Mouse (Mus musculus) lung, postnatal 10 days (tissue): ENCODE data around the gene Ubqln4.

Experiments
- DNase-seq: peaks from one replicate; pipeline ENCODE4 v3.0.0; 2021

Gene Ubqln4

DNA sequence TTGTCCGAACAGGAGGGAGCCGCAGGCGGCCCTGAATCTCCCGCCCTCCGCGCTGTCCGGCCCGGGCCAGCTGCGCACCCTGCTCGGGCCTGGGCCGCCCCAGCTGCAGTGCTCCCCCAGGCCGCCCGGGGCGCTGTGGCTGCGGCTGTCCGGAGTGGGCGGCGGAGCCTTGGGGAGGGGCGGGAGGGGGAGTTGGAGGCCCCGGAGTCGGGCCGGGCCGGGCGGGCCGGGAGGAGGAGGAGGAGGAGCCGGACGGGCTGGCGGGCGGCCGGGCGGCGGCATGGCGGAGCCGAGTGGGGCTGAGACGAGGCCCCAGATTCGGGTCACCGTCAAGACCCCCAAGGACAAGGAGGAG, at the start of gene Ubqln4:
Gene Ubqln4 (plus strand): TSS at position 234 of the 355 bp plus-strand sequence.
- DNase-seq, result peak; percentile 94

DNA sequence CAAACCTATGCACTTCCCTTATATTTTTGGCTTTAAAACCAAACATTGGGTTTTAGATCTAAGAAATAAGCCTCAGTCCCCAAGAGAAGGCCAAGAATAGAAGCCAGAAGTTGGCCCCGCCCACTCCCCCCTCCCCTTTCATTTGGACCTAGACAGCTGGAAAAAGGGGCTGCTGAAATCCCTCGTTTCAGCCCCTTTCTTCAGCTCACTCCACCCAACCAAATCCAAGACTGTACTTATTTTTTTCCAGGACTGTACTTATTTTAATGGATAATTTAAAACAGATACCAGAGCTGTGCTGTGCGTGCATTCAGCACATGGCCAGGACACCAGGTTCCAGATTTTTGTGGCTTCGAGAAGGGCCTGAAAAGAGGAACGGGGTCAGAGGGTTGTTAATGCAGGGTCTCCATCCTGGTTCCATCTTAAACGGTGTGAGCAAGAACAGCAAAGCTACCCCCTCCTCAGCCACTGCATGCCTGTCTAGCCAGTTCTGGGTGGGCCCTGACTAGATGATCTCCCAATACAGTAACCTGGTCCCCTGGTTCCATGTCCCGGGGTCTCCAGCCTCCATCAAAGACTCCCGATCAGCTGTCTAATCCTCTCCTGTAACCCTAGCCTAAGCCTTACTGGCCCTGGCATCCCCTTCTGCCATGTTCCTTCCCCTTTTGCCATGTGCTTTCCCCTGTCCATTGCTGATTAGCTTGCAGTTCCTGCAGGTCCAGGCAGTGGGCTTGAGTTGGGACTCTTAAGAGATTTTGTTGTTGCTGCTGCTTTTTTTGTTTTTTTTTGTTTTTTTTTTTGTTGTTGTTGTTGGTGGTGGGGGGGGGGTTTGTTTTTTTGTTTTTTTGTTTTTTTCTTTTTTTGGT, 49.4 kb upstream of the Ubqln4 start:
- DNase-seq, result no peak

GRCm38 (mm10) chr3:88505081-88505480, 48.5 kb upstream of the Ubqln4 start:
- no peak for DNase-seq

DNA sequence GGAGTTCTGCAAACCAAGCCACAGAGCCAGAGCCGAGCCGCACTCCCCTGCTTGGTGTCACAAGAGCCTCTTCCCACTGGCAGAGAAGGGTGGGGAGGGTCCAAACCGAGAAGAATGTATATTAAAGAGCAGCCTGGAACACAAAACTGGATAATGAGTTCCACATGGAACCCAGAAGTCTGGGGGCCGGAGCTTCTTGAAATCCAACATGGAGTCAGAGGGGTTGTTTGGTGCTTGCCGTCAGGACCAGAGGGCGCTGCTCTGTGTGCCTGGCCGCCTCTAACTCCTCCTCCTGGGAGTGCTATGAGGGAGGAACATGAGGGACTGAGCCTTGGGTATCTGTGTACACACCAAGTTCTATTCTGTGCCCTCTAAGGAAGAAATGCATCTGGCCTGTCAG, 47.8 kb upstream of the Ubqln4 start:
- DNase-seq, result no peak

GRCm38 (mm10) chr3:88509250-88509649, 44.3 kb upstream of the Ubqln4 start:
- DNase-seq, result no peak

DNA sequence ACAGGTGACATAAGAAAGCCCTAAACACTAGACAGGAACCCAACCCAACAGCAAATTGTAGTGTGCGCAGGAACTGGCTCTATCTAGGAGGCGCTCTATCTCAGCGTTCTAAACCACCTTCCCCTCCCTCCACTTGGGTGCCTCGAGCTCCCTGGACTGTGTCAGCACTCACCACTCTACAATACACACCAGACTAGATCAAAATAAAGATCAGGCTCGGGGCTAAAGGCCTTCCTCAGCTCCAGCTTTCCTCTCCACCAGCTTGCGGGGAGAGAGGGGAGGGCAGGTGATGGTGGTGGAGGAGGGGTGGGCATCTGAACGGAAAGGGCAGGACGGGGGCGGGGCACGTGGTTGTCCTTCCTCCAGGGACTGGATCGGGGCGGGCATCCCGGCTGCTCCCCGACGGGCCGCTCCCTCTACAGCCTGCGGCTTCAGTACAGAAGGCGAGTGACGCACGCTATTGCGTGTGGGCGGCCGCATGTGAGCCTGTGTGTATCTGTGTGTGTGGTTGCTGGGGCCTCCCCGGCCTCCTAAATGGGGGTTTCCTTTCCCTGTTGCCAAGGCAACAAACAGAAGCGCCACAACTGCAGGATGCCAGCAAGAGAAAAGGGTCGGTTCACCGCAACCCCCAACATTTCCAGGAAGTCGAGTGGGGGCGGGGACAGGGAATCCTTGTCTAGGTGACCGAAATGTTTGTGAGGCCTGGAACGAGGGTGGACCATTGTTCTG, 43.7 kb upstream of the Ubqln4 start, which contains the start of gene Lmna:
Gene Lmna (minus strand): TSS at position 265 of the 729 bp plus-strand sequence.
- DNase-seq, result peak; percentile 99

GRCm38 (mm10) chr3:88510421-88511289, 42.9 kb upstream of the Ubqln4 start:
- DNase-seq, result no peak

GRCm38 (mm10) chr3:88511559-88511958, 42.0 kb upstream of the Ubqln4 start:
- no peak for DNase-seq

GRCm38 (mm10) chr3:88512141-88512895, 41.2 kb upstream of the Ubqln4 start:
- DNase-seq, result peak; percentile 65

DNA sequence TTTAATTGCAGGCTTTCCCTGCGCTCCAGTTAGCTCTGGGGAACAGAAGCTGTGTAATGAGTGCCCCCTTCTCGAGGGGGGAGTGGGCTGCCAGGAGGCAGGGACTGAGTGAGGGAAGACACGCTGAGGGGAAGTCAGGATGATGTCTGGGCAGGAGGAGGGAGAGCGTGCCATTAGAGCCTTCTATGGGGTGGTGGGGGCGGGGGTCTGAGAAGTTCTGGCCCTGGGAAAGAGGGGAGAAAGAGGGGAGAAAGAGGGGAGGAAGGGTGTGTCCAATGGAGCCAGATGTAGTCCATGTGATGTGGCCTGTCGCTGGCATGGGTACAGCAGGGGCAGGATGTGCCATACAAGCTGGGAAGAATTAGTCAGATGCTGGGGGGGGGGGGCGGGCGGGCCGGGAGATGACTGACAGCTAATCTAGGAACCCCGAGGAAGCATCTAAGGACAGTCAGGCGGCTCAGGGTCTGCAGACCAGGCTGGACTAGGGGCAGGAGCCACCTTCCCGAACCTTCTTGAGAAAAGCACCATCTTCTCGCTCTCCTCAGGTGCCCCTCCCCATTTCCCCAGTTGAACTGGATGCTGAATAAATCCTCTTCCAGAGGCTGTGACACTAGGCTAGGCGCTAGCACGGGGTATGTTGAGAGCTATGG, 40.5 kb upstream of the Ubqln4 start:
- DNase-seq, result peak; percentile 86

- no peak for DNase-seq
Measured at GRCm38 (mm10) chr3:88513546-88514115, 39.9 kb upstream of the Ubqln4 start.

DNA sequence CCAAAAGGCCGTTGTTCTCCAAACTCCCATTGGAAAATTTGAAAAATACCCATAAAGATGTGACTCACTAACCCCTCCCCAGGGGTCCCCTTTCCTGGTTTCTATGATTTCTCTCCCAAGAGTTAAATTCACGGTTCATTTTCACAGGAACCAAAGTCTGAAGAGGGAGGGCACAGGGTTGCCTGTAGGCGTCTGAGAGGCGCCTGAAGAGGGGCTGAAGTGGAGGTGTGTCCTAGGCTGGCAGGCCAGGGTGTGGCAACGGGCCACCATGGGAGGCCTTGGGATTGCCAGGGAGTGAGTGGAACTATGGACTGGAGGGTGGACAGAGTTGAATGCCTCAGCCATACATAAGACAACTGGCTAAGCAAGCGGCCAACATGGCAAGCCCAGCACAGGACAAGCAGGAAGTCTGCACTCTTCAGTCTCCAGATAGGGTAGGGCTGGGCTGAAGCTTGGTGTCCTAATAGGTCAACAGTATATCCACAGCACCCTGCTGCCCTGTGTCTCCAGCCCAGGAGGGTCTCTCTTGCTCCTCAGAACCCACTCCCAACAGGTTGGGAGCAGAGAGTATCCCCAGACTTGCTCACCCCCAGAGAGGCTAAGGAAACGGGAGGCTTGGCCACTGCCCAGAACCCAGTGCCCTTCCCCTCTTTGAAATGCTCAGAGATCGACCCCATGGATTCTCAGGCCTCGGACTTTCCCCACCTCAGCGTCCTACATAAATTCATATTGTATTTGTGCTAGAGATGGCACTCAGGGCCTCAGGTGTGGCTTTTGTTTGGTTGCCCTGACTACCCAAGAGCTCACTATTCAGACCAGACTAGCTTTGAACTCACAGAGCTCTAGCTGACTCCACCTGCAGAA, 39.1 kb upstream of the Ubqln4 start:
- DNase-seq, result peak; percentile 66

GRCm38 (mm10) chr3:88515095-88515386, 38.5 kb upstream of the Ubqln4 start:
- no peak for DNase-seq

DNA sequence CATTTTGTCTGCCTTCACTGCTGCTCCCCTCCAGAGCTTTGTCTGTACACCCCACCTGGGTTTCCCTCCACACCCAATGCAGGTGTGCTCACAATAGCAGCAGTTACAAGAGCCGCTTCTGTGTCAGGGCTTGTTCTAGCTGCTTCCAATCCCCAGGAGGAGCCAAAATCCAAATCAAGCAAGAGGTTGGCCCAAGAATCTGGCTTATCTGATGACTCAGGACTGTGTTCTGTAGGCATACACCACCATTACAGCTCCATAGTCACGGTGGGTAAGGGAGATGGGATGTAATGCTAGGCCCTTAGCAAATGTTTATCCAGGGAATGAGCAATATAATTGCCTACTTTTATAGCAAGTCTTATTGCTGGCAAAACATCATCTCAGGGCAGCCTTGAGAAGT, 37.2 kb upstream of the Ubqln4 start:
- no peak for DNase-seq

DNA sequence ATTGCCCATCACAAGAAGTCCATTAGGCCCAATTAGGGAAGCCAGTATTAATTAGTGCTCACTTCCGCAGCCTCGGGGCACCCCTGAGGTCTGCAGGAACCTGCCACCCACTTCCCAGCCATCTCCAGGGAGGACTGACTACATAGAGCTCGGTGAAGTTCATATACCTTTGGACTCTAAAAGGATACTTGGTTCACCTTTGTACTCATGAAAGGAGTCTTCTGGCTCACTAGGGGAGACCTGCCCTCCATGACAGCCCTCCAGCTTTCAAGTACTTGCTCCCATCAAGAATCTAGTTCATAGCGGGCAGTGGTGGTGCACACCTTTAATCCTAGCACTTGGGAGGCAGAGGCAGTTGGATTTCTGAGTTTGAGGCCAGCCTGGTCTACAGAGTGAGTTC, 35.1 kb upstream of the Ubqln4 start:
- DNase-seq, result no peak

- no peak for DNase-seq
Measured at GRCm38 (mm10) chr3:88520078-88520477, 33.5 kb upstream of the Ubqln4 start.

DNA sequence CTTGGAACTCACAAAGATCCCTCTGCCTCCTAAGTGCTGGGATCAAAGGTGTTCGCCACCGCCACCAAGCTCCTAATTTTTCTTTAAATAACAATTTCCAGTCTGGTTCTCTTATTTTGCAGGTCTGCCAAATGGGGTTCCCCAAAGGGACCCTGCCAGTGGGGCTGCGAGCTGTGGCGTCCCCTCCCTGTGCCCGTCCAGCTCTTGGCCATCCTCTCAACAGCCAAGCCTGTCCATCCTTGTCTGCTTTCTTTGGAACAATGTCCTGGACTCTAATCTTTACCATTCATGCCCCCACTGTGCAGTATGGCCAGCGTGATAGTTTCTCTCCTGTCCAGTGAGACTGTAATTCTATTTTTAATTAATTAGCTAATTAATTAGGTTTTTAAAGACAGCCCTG, 32.4 kb upstream of the Ubqln4 start:
- no peak for DNase-seq

DNA sequence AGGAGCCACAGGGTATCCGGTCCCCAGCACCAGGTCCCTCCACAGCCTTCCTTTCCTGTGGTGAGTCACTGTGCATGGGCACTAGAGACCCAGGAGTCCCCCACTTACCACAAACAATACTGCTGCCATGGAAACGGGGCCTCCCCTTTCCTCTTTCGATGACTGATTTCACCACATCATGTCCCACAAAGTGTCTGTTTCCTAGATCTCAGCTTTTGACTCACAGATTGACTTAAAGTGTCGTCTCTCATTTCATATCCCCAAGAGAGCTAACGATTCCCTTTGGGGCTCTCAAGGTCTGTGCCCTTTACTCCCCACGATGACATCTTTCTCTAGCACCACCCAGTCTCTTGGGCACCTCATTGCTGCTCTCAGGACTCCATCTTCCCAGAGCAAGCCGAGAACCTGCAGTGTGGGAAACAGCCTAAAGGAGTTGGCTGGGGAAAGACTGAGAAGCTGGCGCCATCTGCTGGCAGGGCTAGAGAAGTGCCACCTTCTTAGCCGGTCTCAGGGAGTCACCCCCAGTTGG, 31.7 kb upstream of the Ubqln4 start:
- peak; percentile 83 for DNase-seq

DNA sequence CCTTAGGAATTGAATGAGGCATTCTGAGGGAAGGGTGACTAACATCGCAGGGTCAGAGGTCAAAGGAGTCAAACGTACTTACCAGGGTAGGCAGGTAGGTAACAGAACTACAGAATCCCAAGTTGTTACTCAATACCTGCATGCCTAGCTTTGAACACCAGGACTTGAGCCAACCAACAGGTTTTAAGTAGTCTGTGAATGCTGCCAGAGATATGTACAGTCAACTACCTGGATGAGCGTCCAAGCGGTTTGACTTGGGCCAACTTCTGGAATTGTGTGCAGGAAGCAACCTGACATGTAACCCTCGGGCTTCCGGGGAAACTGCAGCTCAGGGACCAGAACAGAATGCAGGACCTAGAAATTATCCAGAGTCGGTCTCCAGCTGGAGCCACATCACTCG, 30.5 kb upstream of the Ubqln4 start:
- DNase-seq, result no peak

DNA sequence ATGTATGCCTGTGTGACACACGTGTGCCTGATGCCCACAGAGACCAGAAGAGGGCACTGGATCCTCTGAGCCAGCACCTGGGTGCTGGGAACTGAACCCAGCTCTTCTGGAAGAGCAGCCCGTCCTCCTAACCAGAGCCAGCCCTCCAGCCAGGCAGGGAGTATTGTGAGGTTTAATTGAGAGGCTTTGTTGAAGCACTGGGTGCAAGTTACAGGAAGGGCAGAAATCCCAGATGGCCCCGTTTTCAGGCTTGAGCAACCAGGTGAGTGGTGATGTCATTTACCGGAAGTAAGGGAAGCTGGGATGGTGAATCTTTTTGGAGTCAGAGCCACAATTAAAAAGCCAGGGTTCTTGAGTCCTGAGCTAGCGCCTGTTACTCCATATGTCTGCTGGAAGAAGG, 28.5 kb upstream of the Ubqln4 start:
- DNase-seq, result no peak
